Comparison of ENCODE assay signal across 32 mouse cellular contexts in the genomic region with DNA sequence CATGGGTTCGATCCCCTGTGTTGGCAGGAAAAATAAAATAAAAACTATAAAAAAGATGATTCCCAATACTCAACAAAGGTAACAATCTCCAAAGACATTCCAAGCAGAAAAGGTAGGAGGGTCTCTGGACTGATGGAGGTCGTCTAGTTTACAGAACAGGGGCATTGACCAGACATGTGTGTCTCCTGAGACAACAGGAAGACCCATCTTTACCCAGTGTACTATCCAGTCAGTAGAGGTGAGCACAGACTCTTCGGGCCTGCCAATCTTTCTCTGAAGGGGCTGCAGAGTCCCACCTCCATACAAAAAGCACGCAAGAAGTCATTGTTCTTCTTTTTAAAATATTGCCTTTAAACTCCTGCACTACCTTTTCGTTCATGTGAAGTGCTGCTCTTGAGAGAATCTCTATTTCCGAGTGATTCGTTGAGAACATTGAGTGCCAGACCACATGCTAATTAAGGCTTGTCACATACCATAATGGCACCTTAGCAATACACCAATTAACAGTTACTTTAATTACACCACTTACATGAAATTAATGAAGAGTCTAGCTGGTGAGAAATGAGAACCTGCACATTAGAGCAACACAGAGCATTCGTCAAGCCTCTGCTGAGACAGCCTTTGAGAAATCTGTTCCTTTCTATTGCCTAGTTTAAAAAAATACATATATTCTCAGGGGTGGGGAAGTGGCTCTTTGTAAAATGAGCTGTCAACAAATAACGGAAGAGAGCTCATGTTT.
A peak's percentile ranks its signal among the peaks of the same experiment; 100 is the strongest.
DNase-seq lines count a peak whose midpoint lies in the region; ATAC-seq and TF ChIP-seq lines count a peak whose summit lies in the region.
"Had no signal": no experiment of that assay in that cellular context is flagged by ENCODE, and none has a peak within 500 bp of the region (broad histone marks: within the 10 kb centered on the region; RNA-seq: fewer than 3 reads in every experiment).

No protein-coding gene starts in this region.

- no peaks in the 10 kb centered on the region for H3K4me1 ChIP-seq in hindbrain, postnatal 0 days (ENCODE audit: insufficient read depth, low read length)
- H3K4me1 ChIP-seq in hindbrain, embryonic 10.5 days (replicated peaks) = 0 out of 2 replicates have a peak, but pooled peaks cover 3% of the 10 kb centered on the region
- no peaks in the 10 kb centered on the region; the same call in 1 of the 2 replicates for H3K4me1 ChIP-seq in forebrain, embryonic 12.5 days
- no peaks in the 10 kb centered on the region for H3K4me1 ChIP-seq in forebrain, postnatal 0 days (ENCODE audit: insufficient read depth)
- H3K4me1 ChIP-seq: embryonic facial prominence, embryonic 15.5 days; heart, embryonic 13.5 days; limb, embryonic 13.5 days; lung, embryonic 15.5 days; neural tube, embryonic 12.5 days; stomach, embryonic 15.5 days had no signal

- peak; percentile 43; the same call in 1 of the 2 replicates for ATAC-seq in hindbrain, postnatal 0 days
- ATAC-seq in forebrain, embryonic 12.5 days (ENCODE audit: low FRiP score) = peak; percentile 81; the same call in 1 of the 2 replicates
- ATAC-seq in forebrain, postnatal 0 days = peak; percentile 82
- ATAC-seq in megakaryocyte progenitor cell, adult 5-6 weeks (replicated peaks; ENCODE audit: poor library complexity) = no peak
- ATAC-seq: inflammation-experienced regulatory T-cells, adult 6 months; midbrain, embryonic 16.5 days; Patski had no signal

- 70% methylated on average over 9 of the region's 9 CpGs for WGBS in hindbrain, postnatal 0 days
- WGBS in hindbrain, embryonic 10.5 days = 87% methylated on average over 9 of the region's 9 CpGs
- WGBS in forebrain, embryonic 12.5 days = 51% methylated on average over 9 of the region's 9 CpGs
- WGBS in forebrain, postnatal 0 days = 44% methylated on average over 9 of the region's 9 CpGs

- no peak overlapping the region for H3K9ac ChIP-seq in hindbrain, postnatal 0 days (replicated peaks; ENCODE audit: low read length)
- no peak overlapping the region for H3K9ac ChIP-seq in forebrain, embryonic 12.5 days
- no peak overlapping the region for H3K9ac ChIP-seq in forebrain, postnatal 0 days
- H3K9ac ChIP-seq: embryonic facial prominence, embryonic 15.5 days; heart, embryonic 13.5 days; limb, embryonic 13.5 days; lung, embryonic 15.5 days; neural tube, embryonic 12.5 days; stomach, embryonic 15.5 days had no signal

- no peak overlapping the region for H3K27ac ChIP-seq in hindbrain, postnatal 0 days
- no peak overlapping the region for H3K27ac ChIP-seq in hindbrain, embryonic 10.5 days
- peak overlapping the region; percentile 50; the same call in 1 of the 2 replicates for H3K27ac ChIP-seq in forebrain, embryonic 12.5 days
- 0 out of 2 replicates have a peak overlapping the region, but pooled peaks have one; percentile 9 for H3K27ac ChIP-seq in forebrain, postnatal 0 days (ENCODE audit: low read depth, low read length)
- H3K27ac ChIP-seq: embryonic facial prominence, embryonic 15.5 days; gastrocnemius, adult 2 months; heart, embryonic 13.5 days; layer of hippocampus, adult 2 months; left cerebral cortex, adult 2 months; limb, embryonic 13.5 days; lung, embryonic 15.5 days; neural tube, embryonic 12.5 days; stomach, embryonic 15.5 days had no signal

- TF ChIP-seq CTCF in hindbrain, postnatal 0 days (IDR thresholded peaks at IDR 0.05; ENCODE audit: low read depth) = no peak
- TF ChIP-seq CTCF in forebrain, postnatal 0 days (IDR thresholded peaks at IDR 0.05; ENCODE audit: low read depth) = no peak

- no peaks in the 10 kb centered on the region for H3K36me3 ChIP-seq in hindbrain, postnatal 0 days (ENCODE audit: insufficient read depth, low read length)
- no peaks in the 10 kb centered on the region for H3K36me3 ChIP-seq in hindbrain, embryonic 10.5 days
- H3K36me3 ChIP-seq in forebrain, embryonic 12.5 days (replicated peaks) = no peaks in the 10 kb centered on the region
- no peaks in the 10 kb centered on the region for H3K36me3 ChIP-seq in forebrain, postnatal 0 days (ENCODE audit: insufficient read depth)
- H3K36me3 ChIP-seq: embryonic facial prominence, embryonic 15.5 days; heart, embryonic 13.5 days; limb, embryonic 13.5 days; lung, embryonic 15.5 days; neural tube, embryonic 12.5 days; stomach, embryonic 15.5 days had no signal

- no peak for DNase-seq in hindbrain, postnatal 0 days (ENCODE audit: low spot score)
- no peak for DNase-seq in hindbrain, embryonic 10.5 days (ENCODE audit: low spot score)
- DNase-seq in forebrain, postnatal 0 days = peak; percentile 39
- DNase-seq in right cerebral cortex, postnatal 25 days = no peak
- DNase-seq in heart, adult 9 months (ENCODE audit: low spot score in 2 of 2) = no peak
- DNase-seq: adrenal gland, postnatal 14 days; cerebellum, adult 18-20 months; cerebellum, postnatal 14 days; gastrocnemius, adult 2 months; gastrocnemius, postnatal 36 days; heart, adult 18-20 months; heart, postnatal 10 days; kidney, adult 11 months; kidney, postnatal 36 days; retina, postnatal 1 day; right cerebral cortex, postnatal 14 days; thymus, postnatal 25 days had no signal

- no peak overlapping the region for H3K4me3 ChIP-seq in hindbrain, postnatal 0 days (ENCODE audit: low read length)
- H3K4me3 ChIP-seq in hindbrain, embryonic 10.5 days = no peak overlapping the region
- H3K4me3 ChIP-seq in forebrain, embryonic 12.5 days (replicated peaks) = no peak overlapping the region
- no peak overlapping the region for H3K4me3 ChIP-seq in forebrain, postnatal 0 days (ENCODE audit: low read depth, low read length)
- H3K4me3 ChIP-seq: embryonic facial prominence, embryonic 15.5 days; gastrocnemius, adult 2 months; heart, embryonic 13.5 days; layer of hippocampus, adult 2 months; left cerebral cortex, adult 2 months; limb, embryonic 13.5 days; lung, embryonic 15.5 days; neural tube, embryonic 12.5 days; stomach, embryonic 15.5 days had no signal

- no peak overlapping the region for H3K4me2 ChIP-seq in hindbrain, postnatal 0 days (ENCODE audit: low read depth, low read length)
- H3K4me2 ChIP-seq in forebrain, embryonic 12.5 days = no peak overlapping the region
- H3K4me2 ChIP-seq in forebrain, postnatal 0 days (ENCODE audit: low read depth) = no peak overlapping the region
- H3K4me2 ChIP-seq: embryonic facial prominence, embryonic 15.5 days; heart, embryonic 13.5 days; limb, embryonic 13.5 days; liver, embryonic 11.5 days; lung, embryonic 15.5 days; midbrain, embryonic 11.5 days; neural tube, embryonic 12.5 days; stomach, embryonic 15.5 days had no signal

- H3K9me3 ChIP-seq in hindbrain, postnatal 0 days (ENCODE audit: low read length) = no peaks in the 10 kb centered on the region
- no peaks in the 10 kb centered on the region for H3K9me3 ChIP-seq in hindbrain, embryonic 10.5 days
- H3K9me3 ChIP-seq in forebrain, embryonic 12.5 days = no peaks in the 10 kb centered on the region
- no peaks in the 10 kb centered on the region for H3K9me3 ChIP-seq in forebrain, postnatal 0 days (ENCODE audit: low read length)
- H3K9me3 ChIP-seq: embryonic facial prominence, embryonic 15.5 days; heart, embryonic 13.5 days; limb, embryonic 13.5 days; lung, embryonic 15.5 days; neural tube, embryonic 12.5 days; stomach, embryonic 15.5 days had no signal

- H3K27me3 ChIP-seq in hindbrain, postnatal 0 days (ENCODE audit: insufficient read depth, low read length) = no peaks in the 10 kb centered on the region
- no peaks in the 10 kb centered on the region for H3K27me3 ChIP-seq in hindbrain, embryonic 10.5 days (ENCODE audit: insufficient read depth, poor library complexity, severe bottlenecking)
- no peaks in the 10 kb centered on the region for H3K27me3 ChIP-seq in forebrain, embryonic 12.5 days
- H3K27me3 ChIP-seq in forebrain, postnatal 0 days (ENCODE audit: insufficient read depth, low read length) = no peaks in the 10 kb centered on the region
- H3K27me3 ChIP-seq: embryonic facial prominence, embryonic 15.5 days; heart, embryonic 13.5 days; limb, embryonic 13.5 days; lung, embryonic 15.5 days; neural tube, embryonic 12.5 days; Patski; stomach, embryonic 15.5 days had no signal

Comparison
In these comparisons a context has a peak if more than half of its experiments do, and no peak if none do; other contexts are left out.
1. H3K27ac ChIP-seq: peak in forebrain, embryonic 12.5 days (single experiment) and forebrain, postnatal 0 days (single experiment); none in hindbrain, postnatal 0 days (single experiment) and hindbrain, embryonic 10.5 days (single experiment).